Mouse (Mus musculus) heart, adult 11 months (tissue): ENCODE measurements around the gene Cldn10.
"Not testable (repeated sequence)": the region's sequence is repeated elsewhere in the genome, so short reads cannot be mapped to it uniquely, and the experiment has no call there.

Experiments
- DNase-seq: peaks from one replicate; pipeline ENCODE4 v3.0.0; 2022

Cldn10 gene

DNA sequence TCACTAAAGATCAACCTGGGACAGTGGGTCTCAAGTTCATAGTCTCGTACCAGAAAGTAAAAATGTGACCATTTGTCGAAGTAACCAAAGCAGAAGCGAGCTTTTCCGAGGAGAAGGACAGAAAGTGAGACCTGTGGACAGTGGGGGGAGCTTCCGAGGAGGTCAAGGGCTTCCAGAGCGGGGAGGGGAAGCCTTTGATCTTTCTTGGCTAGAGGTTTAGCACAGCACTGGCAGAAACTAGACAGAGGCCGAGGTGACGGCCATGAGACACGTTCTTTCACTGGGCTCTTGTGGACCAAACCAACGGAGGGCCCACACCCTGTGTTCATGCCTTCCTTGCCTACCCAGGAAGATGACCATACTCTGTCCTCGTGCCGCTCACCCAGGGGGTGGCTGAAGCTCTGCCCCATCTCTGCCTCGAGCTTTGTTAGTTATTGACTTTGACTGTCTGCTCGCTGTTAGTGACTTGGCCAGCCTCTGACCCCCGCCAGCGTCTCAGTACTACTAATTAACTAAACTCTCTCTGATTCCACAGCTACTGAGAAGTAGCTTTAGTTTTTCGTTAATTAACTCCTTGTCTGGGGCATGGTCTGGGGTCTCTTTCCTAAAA, 4.3 kb upstream of the Cldn10 start:
- peak; percentile 80 for DNase-seq

DNA sequence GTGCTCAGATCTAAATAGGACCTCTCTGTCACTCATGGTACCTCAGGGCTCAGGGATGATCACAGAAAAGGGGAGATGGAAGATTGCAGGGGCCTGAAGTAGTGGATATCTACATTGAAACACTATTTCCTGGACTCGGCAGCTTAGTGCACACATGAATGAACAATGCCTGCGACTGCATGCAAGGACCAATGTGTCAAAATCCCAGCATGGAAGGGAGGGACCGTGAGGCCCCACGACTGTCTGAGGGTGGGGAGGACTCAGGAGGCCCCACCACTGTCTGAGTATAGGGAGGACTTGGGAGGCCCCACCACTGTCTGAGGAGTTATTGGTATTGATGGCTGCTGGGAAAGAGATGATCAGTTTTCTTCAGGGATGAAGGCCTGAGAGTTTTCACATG, 2.5 kb downstream of the Cldn10 start:
- DNase-seq = peak; percentile 61

DNA sequence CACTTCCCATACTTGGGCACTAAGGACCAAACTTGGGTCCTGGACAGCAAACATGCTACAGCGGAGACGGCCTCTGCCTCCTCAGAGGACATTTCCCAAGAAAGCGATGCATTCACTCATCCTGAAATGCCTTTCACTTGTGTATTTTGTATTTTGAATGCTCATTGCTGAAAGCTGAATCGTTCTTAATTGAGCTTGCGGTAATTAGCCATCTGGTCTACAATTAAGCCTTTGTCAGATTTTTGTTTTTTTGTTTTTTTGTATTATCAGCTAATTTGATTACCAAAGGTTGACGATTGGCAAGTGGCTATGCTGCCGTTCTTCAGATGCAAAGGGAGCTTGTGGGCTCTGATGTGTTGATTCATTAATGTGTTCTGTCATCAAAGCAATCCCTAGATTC, 5.2 kb downstream of the Cldn10 start:
- no peak for DNase-seq

DNA sequence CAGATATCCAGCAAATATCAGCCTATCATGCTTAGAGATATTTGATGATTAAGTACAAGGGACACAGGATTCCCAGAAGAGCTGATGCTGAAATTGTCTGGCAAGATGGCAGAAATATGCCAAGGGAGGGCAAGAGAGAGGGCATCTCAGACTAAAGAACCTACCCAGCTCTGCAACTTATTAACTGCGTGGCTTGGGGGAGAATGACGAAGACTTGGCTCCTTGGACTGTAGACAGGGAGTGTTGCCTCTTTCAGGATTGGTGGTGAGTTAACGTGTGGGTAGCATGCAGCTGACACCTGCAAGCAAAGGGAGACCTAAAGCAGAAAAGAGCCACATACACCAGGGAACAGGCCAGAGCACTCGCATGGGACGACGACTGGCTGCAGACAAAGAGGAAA, 5.7 kb downstream of the Cldn10 start:
- DNase-seq = peak; percentile 46

DNA sequence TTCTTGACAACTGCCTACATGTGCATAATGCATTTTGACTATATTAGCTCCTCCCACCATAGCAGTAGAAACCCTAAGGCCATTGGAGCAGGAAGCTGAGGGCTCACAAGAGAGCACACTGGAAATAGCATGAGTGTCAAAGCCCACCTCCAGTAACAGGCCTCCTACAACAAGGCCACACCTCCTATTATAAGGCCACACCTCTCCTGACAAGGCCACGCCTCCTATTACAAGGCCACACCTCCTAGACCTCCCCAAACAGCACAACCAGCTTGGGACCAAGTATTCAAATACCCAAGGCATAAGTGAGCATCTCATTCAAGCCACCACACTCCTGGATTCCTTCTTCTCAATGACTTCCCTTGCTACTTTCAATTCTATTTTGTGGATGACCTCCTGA, 6.5 kb downstream of the Cldn10 start:
- peak; percentile 58 for DNase-seq

DNA sequence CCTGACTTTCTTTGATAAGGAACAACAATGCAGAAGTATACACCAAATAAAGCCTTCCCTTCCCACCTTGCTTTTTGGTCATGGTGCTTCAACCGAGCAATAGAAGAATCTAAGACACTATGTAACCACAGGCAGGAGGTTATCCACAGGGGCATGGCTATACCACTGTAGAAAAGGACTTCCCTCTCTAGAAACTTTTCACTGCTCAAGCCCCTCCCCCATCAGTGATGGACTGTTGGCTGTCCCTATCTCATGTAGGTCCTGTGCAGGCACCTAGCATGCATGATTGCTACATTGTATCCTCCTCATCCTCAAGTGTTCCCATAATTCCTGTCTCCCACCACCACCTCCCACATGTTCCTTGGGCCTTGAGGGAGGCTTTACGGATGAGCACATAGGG, 7.2 kb downstream of the Cldn10 start:
- peak; percentile 72 for DNase-seq

DNA sequence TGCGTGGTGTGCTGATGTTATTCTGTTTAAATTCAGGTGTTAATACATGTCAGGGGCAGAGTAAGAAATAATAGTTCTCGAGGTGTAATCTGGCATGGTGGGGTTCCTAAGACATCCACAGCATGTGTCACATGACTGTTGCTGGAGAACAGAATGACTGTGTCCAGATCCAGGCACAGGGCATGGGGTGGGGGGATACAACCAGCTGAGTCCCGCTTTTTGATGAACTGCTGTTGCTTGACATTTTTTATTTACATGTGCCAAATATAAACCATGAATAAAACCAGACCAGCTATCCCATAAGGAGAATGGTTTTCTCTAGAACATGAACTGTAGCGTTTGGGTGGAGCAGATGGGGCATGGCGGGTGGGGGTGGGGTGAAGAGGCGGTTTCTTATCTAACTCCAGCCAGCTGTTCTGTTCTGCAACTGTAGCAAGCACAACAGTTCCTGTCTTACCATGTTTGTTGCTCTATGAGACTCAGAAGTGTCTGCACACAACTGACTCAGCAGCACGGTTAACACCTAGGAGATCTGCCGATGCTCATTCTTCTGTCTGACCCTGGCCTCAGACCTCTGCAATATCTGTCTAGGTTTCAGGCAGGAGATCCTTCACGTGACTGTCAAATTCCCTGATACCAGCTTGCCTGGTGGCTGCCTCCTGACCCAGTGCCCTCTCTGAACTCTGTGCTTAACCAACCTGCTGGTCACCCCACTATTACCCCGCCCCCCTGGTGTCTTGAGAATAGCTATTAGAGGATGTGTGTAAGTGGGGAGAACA, 8.4 kb downstream of the Cldn10 start:
- DNase-seq = peak; percentile 44

DNA sequence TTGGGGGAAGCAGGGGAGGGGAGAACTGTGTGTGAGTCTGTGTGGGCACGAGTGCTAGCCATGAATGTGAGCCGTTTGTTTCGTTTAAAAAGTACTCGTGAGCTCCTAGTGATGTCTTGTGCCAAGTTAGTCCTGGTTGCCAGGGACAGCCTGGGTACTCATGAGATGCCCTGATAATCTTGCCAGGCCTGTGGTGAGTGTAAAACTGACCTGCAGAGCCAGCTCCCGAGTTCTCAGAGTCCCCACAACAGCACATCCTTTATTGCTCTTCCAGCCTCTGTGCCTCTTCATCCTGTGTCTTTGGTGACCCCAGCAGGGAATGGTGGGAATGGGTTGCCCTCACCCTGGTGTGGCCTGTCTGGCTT, 9.0 kb downstream of the Cldn10 start:
- DNase-seq = no peak

DNA sequence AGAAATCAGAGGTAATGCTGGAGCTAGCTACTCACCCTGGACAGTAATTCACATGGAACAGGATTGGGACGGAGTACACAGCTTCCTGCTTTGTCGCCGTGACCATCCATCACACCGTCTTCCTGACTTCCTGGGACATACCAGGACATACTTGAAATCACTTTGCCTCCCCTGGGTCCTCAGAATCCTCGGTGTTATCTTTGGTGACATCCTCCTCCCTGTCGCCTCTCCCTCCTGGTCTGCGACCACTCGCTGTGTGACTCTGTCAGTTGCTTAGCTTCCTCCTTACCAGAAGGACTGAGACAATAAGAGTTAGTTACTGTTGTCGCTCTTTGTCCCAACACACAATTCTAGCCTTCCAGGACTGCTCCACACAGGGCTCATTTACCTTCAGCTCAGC, 9.6 kb downstream of the Cldn10 start:
- no peak for DNase-seq

DNA sequence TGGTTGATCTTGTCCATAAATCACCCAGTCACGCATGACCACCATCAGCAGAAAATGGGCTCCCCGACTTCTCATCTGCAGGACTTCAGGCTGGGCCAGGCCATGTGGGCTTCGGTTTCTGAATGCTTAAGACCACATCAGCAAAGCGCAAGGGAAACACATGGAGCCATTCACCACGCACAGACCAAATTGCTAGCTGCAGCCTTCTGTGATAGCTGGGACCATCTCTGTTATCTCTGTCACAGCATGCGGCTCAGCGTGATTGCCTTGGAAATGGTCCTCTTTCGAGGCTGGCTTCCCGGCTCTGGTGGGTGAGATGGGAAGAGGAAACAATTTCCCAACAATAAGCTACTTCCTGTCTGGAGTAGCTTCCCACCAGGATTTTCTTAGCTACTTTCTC, 12.2 kb downstream of the Cldn10 start:
- DNase-seq = no peak

DNA sequence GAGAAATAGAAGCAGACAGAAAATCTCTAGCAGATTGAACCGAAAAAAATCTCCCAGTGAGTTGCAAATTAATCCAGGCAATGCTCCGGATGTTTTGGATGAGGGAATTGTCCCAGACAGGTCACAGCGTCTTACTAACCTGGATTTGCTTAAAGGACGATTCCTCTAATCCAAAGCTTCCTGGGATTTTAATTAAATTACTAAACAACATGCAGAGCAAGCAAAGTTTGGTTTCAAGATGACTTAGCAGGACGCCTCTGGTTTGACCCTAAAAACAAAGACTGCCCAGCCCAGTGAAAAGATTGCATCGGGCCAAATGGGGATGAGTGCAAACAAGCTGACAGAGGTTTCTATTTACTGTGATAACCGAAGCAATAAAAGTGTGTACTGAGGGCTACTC, 16.2 kb downstream of the Cldn10 start:
- no peak for DNase-seq

DNA sequence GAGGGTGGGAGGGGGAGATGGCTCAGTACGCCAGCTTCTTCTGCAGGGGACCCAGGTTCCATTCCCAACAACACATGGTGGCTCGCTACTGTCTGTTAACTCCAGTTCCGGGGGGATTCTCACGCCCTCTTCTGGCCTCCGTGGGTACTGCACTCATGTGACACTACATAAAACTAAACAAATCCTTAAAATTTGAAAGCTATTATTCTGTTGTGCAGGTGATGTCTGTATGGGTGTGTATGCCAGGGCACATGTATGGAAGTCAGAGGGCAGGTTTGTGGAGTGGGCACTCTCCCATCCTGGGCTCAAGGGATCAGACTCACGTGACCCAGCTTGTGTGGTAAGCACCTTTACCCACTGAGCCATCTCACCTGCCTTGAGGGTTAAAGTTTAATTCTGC, 16.6 kb downstream of the Cldn10 start:
- no peak for DNase-seq

DNA sequence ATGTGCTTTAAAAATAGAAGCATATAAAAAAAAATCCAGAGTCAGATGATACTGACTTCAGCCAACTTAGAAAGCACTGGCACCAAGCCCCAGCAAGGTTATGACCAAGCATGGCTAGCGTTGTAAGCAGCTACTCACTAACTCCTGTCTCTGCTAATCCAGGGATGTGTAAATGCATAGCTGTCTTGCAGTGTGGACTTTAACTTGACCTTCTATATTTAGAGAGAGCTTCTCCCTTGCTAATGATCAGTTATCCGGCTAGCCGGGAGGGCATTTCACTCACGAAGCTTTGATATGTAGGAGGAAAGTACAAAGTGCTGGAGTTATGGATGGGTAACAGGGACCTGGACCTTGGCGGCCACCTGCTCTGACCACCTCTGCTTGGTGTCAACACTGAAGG, 19.9 kb downstream of the Cldn10 start:
- no peak for DNase-seq

DNA sequence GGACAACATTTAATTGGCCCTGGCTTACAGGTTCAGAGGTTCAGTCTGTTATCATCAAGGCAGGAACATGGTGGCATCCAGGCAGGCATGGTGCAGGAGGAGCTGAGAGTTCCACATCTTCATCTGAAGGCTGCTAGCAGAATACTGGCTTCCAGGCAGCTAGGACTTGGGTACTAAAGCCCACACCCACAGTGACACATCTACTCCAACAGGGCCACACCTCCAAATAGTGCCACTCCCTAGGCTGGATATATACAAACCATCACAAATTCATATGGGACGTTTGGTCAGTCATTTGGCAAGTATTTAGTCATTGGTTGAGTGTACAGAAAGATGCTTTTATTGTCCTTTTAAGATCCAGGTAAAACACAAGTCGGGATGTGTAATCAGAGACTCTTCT, 20.5 kb downstream of the Cldn10 start:
- not testable (repeated sequence) for DNase-seq

DNA sequence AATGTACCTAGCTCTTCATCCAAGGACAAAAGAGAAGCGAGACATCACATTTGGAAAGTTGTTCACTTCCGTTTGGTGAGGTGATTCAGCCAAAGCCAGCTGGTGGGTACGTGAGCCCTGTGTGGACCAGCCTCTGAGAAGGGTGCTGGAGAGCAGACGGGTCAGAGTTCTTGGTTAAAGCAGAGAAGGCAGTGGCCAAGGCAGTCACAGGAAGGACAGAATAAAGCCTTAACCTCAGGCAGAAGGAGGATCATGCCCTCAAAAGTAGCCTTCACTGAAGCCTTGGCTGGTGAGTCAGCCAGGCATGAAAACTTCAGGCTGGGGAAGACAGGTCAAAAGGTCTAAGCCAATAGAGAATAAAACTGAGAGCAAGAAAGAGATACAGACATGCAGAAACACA, 22.0 kb downstream of the Cldn10 start:
- DNase-seq = peak; percentile 52

DNA sequence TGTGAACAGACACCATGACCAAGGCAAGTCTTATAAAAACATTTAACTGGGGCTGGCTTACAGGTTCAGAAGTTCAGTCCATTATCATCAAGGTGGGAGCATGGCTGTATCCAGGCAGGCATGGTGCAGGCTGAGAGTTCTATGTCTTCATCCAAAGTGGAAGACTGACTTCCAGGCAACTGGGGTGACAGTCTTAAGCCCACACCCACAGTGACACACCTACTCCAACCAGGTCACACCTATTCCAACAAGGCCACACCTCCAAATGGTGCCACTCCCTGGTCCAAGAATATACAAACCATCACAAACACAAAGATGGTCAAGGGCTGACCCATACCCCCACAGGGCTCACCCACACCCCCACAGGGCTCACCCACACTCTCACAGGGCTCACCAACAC, 23.5 kb downstream of the Cldn10 start:
- peak; percentile 61 for DNase-seq

DNA sequence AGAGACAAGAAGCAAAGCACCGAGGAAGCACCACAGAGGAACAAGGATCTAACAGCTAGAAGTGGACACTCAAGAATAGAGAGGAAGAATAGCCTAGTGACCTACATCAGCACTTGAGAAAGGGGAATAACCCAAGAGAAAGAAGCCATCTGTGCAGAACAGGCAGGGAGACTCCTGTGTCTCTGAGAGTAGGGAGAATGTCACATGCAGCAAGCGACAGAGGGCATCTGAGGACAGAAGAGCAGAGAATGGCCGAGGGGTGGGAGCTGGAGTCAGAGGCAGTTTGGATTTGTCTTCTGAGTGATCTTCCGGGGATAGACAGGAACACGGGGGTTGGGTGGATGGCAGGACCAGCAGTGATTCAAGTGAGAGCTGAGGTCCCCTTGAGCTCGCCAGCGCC, 25.4 kb downstream of the Cldn10 start:
- peak; percentile 78 for DNase-seq

DNA sequence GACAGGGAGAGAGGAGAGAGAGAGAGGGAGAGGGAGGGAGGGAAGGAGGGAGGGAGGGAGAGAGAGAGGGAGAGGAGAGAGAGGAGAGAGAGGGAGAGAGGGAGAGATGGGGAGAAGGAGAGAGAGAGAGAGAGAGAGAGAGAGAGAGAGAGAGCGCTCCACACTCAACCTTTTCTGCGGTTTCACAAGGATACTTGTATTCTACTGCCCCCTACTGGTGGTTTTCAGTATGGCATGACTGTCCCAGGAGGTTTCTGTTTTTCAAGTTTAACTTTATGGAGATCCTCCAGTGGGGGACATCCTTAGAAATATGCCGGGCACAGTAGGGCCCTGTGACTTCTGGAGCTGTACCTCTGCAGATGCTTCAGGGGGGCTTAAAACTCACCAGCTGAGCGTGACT, 28.8 kb downstream of the Cldn10 start:
- DNase-seq = no peak

DNA sequence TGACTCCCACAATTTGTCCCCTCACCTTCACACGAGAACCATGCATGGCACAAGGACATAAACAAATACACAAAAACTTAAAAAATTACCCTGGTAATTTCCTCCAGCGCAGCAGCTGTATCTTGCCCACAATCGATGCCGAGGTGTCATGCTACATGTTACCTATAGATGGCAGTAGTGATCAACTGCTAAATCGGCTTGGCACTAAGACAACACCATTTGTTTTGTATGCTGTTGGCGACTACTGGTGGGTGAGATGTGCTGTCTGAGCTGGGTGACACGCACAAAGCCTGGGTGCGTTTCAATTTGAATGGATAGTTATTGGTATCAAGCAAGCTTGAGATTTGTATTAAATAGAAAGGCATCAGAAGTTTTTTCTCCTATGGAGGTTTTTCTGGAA, 32.4 kb downstream of the Cldn10 start:
- no peak for DNase-seq

DNA sequence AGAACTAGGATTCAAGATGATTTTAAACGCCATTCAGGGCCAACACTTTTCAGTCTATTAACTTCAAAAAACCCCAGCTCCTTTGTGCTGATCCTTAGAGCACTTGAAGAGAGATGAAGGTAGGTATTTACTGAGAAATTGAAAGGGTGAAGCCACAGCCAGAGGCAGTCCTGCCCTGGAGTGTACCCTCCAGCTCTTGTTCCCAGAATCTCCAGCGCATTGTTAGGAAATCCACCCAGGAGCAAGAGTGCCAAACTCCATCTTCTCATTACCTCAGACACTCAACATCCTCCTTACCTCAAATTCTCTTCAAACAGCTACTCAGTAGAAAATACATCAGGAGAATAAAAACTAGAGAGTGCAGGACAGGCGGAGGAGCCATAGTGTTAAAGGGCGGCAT, 35.1 kb downstream of the Cldn10 start:
- no peak for DNase-seq

DNA sequence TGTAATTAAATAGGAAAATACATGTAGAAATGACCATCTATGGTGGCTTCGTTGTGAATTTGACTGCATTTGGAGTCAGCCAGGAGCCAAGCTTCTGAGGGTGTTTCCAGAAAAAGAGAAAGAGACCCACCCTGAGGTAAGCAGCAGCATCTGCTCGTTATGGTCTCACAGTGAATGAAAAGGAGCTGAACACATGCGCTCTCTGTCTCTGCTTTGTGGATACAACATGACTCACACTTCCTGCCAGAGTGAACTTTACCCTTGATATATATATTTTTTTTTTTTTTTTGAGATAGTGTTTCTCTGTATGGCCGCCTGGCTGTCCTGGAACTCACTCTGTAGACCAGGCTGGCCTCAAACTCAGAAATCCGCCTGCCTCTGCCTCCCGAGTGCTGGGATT, 35.6 kb downstream of the Cldn10 start:
- no peak for DNase-seq

DNA sequence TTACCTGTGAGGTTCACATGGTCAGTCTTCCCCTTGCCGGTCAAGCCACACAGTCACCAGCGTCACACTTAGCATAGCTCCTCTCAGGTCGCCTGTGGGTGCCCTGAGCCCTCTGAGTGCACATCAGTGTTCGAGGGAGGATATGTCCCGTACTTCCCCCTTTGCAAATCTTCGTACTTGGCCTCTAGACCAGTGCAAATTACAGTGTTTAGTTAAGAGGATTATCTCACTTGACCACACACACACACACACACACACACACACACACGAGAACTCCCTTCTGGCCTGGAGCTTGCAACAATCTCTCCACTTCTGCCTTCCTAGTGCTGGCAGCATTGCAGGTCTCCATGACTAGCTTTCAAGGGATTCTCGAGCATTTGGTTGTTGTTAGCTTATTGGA, 38.6 kb downstream of the Cldn10 start:
- DNase-seq = no peak

DNA sequence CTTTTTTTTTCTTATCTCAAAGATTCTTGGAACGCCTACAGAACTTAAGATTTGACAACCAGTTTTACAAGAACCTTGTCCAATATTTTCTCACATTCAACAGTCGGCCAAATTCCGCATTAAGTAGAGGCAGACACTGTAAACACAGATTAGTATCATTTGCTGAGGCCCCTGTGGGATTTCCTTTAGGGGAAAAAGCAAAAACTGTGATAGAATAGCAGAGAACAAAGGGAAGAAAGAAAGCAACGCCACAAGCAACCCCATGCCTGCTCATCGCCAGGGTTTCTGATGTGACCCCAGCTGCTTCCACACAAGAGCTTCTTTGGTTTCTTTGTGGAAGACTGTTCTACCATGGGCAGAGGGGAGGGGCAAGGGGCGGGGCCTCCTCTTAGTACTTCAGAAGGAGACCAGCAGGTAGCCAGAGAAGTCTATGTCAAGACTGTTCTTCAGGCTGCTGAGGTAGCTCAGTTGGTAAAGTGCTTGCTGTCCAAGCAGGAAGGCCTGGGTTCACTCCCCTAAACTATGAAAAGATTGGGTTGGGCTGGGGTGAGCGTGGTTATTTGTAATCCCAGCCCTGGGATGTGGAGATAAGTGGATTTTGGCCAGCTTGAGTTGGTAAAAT, 39.7 kb downstream of the Cldn10 start:
- DNase-seq = no peak

DNA sequence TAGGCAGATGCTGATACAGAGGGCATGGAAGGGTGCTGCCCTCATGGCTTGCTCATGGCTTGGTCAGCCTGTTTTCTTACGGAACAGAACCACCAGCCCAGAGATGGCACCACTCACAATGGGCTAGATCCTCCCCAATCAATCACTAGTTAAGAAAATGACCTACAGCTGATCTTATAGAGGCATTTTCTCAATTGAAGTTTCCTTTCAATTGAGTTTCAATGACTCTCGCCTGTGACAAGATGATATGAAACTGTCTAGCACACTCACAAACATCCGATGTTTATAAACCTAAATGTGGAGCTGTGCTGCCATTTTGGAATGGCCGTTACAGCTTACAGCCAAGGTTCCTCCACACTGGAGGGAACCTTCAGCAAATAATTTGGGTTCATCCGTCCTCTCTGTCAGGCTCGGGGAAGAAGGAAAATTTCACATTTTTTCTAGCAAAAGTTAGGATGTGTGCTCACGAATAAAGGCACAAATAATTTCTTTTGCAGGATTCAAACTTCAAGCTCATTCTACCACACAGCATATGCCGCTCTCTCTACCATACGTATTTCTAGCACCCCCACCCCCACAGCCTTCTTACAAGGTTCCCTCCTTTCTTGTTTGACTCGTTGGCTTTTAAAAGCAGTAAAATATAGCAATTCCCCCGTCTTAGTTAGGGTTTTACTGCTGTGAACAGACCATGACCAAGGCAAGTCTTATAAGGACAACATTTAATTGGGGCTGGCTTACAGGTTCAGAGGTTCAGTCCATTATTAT, 41.8 kb downstream of the Cldn10 start:
- no peak for DNase-seq
